Mouse (Mus musculus) small intestine, adult 2 months (tissue): ENCODE data around the gene Rdh19.
"Not testable (repeated sequence)": the region's sequence is repeated elsewhere in the genome, so short reads cannot be mapped to it uniquely, and the experiment has no call there.

Experiments
- CTCF ChIP-seq: fragments of 200-500 bp; IDR thresholded peaks from 2 replicates; pipeline ENCODE4 v1.5.1; 2012; ENCODE audit warnings: low read depth, mild to moderate bottlenecking, control low read depth, inconsistent platforms, low read length, moderate library complexity, mixed read lengths; ENCODE audit not compliant: insufficient replicate concordance, insufficient read length; ENCODE audit errors: extremely low read depth
- POLR2A ChIP-seq: fragments of 200-500 bp; IDR thresholded peaks from 2 replicates; pipeline ENCODE4 v1.6.1; 2012; ENCODE audit warnings: low read depth, mild to moderate bottlenecking, control low read depth, inconsistent platforms, low read length, moderate library complexity

GRCm38 (mm10) chr10:127837793-127838192, 11.9 kb upstream of the Rdh19 start:
- not testable (repeated sequence) for TF ChIP-seq POLR2A, CTCF
